Mouse (Mus musculus) E14TG2a.4 (cell line): ENCODE measurements around the gene Krtap31-2.

ENCODE experiments used
- CTCF ChIP-seq: conservative IDR thresholded peaks from 2 replicates; pipeline ENCODE4 v1.5.1; 2014; ENCODE audit warnings: low read length
- NANOG ChIP-seq: IDR thresholded peaks from 2 replicates; pipeline ENCODE4 v1.6.1; 2014; ENCODE audit warnings: borderline replicate concordance, low read length, mixed read lengths
- POU5F1 ChIP-seq: IDR thresholded peaks from 2 replicates; pipeline ENCODE4 v1.6.1; 2014; ENCODE audit warnings: low read length, borderline replicate concordance

DNA sequence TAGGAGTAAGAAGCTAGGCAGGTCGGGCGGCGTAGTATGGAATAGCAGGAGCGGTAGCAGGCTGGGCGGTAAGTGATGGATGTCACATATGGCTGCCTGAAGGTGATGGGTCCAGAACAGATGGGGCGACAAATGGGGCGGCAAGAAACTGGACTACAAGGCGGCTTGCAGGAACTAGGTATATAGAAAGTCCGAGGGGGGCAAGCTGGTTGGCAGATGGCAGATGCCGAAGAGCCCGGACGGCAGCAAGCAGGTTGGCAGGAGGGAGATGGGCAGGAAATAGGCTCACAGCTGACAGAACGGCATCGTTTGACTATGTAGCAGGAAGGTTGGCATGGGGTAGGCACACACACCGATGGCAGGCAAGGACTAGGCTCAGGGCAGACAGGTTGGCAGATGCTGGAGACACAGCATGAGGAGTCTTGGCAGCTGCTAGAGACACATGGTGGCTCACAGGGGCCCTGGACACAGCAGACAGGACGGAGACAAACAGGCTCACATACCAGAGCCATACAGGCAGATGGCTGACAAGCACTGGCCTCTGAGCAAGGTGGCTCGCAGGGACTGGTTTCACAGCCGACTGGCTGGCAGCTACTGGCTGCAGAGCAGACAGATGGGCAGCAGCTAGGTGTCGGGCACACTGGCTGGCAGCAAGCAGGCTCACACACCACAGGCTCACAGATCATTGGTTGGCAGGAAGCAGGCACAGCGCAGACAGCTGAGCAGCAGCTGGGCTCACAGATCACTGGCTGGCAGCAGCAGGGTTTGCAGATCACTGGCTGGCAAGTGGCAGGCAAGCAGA lies 49.4 kb downstream of the Krtap31-2 start:
- TF ChIP-seq CTCF (no peak), NANOG (no peak), POU5F1 (no peak)
